Mouse (Mus musculus) hindbrain, embryonic 11.5 days (tissue): Measurements from ENCODE around the gene Slc22a19. TPM values are rescaled to one million over a fixed set of nuclear protein-coding genes. Genes with fewer than 3 reads are reported as not detected.

Experiments used
- ATAC-seq: fragments of 200-750 bp; cut with Nextera tagmentation; 2 replicates; pipeline ENCODE4 v1.8.0; 2017; ENCODE audit warnings: mild to moderate bottlenecking, moderate TSS enrichment, moderate library complexity; ENCODE audit not compliant: low FRiP score
- DNase-seq: peaks from one replicate; pipeline ENCODE4 v3.0.0-alpha.2; 2015; ENCODE audit warnings: low spot score
- H3K27ac ChIP-seq: fragments of 300-500 bp; sonication (generic); 2 replicates; pipeline ENCODE4 v1.5.1; 2014; ENCODE audit warnings: mild to moderate bottlenecking, low read depth, low read length
- H3K27me3 ChIP-seq: fragments of 300-500 bp; sonication (generic); 2 replicates; pipeline ENCODE4 v1.6.1; 2014; ENCODE audit warnings: mild to moderate bottlenecking, low read length, moderate library complexity, mixed read lengths; ENCODE audit not compliant: control insufficient read depth, insufficient read depth
- H3K36me3 ChIP-seq: fragments of 300-500 bp; sonication (generic); 2 replicates; pipeline ENCODE4 v1.6.1; 2014; ENCODE audit warnings: mild to moderate bottlenecking, low read length, moderate library complexity, mixed read lengths; ENCODE audit not compliant: control insufficient read depth, insufficient read depth
- H3K4me1 ChIP-seq: fragments of 300-500 bp; sonication (generic); replicated peaks from 2 replicates; pipeline ENCODE4 v1.6.1; 2014; ENCODE audit warnings: low read length, mixed read lengths; ENCODE audit not compliant: control insufficient read depth, insufficient read depth
- H3K4me2 ChIP-seq: fragments of 300-500 bp; sonication (generic); replicated peaks from 2 replicates; pipeline ENCODE4 v1.6.1; 2014; ENCODE audit warnings: mild to moderate bottlenecking, low read depth, low read length
- H3K4me3 ChIP-seq: fragments of 300-500 bp; sonication (generic); 2 replicates; pipeline ENCODE4 v1.5.1; 2014; ENCODE audit warnings: low read depth, low read length
- H3K9ac ChIP-seq: fragments of 300-500 bp; sonication (generic); 2 replicates; pipeline ENCODE4 v1.6.1; 2014; ENCODE audit warnings: low read depth, low read length
- H3K9me3 ChIP-seq: fragments of 300-500 bp; sonication (generic); 2 replicates; pipeline ENCODE4 v1.6.1; 2016; ENCODE audit warnings: low read length; ENCODE audit not compliant: control insufficient read depth
- polyA plus RNA-seq: library from polyadenylated mRNA; unstranded; fragments of >200 nt; fragmentation: Nextera tagmentation; extraction: Ambion mirVana; gene quantifications from 2 replicates; pipeline ENCODE4 v1.2.1, GENCODE M21; 2014

Slc22a19 gene
- polyA plus RNA-seq, 1 experiment from 2014 or later: 0.11 TPM

DNA sequence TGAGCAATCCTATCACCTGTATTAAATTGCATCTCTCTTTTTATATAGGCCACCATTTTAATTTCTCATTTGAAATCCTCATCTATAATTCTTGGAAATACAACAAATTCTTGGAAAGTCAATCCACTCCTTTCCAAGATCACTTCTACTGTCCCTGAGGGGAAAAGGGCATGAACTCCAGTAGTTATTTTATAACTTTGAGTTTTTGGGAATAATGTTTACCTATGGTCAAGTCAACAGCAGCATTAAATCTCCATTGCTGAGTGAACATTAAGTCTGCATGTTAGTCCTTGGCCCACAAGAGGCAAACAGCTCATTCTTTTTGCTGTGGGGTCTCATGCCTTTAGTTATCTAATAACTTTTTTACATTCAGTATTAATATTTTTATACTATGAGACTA lies 78.1 kb downstream of the Slc22a19 start:
- H3K4me2 ChIP-seq: no peak overlapping the region
- H3K27me3 ChIP-seq: no peaks in the 10 kb centered on the region

More for the DNA sequence above, 78.1 kb downstream of the Slc22a19 start:
- Histone ChIP-seq H3K9ac (no peak overlapping the region), H3K36me3 (no peaks in the 10 kb centered on the region), H3K4me1 (no peaks in the 10 kb centered on the region), H3K27ac (no peak overlapping the region), H3K4me3 (no peak overlapping the region), H3K9me3 (no peaks in the 10 kb centered on the region)
- ATAC-seq (no peak), DNase-seq (no peak)

Other genes with a start within 250 kb of the Slc22a19 start
- 300 and 304 TPM in 2 replicates for gene Rtn3, start 228.0 kb downstream of the Slc22a19 start, polyA plus RNA-seq
- 8.4 and 9.4 TPM in 2 replicates for gene Atl3, start 217.3 kb downstream of the Slc22a19 start, polyA plus RNA-seq
- 2.7 and 4.4 TPM in 2 replicates for gene Pla2g16, start 153.9 kb downstream of the Slc22a19 start, polyA plus RNA-seq
- 0.10 and 0.26 TPM in 2 replicates for gene Lgals12, start 104.1 kb downstream of the Slc22a19 start, polyA plus RNA-seq
- not detected in 2 replicates for gene Hrasls5, start 98.8 kb downstream of the Slc22a19 start, polyA plus RNA-seq
- gene Slc22a26, start 91.4 kb upstream of the Slc22a19 start, polyA plus RNA-seq: not detected in 2 replicates